Mouse (Mus musculus) spleen, postnatal 10 days (tissue): Measurements from ENCODE around the gene Tcp11l1.
A peak's percentile ranks its signal among the peaks of the same experiment; 100 is the strongest.

Experiments used
- DNase-seq, 2 experiments: peaks; one replicate each; pipeline ENCODE4 v3.0.0; 2021 to 2022; ENCODE audit warnings: low spot score in 2 of 2

Tcp11l1 gene

DNA sequence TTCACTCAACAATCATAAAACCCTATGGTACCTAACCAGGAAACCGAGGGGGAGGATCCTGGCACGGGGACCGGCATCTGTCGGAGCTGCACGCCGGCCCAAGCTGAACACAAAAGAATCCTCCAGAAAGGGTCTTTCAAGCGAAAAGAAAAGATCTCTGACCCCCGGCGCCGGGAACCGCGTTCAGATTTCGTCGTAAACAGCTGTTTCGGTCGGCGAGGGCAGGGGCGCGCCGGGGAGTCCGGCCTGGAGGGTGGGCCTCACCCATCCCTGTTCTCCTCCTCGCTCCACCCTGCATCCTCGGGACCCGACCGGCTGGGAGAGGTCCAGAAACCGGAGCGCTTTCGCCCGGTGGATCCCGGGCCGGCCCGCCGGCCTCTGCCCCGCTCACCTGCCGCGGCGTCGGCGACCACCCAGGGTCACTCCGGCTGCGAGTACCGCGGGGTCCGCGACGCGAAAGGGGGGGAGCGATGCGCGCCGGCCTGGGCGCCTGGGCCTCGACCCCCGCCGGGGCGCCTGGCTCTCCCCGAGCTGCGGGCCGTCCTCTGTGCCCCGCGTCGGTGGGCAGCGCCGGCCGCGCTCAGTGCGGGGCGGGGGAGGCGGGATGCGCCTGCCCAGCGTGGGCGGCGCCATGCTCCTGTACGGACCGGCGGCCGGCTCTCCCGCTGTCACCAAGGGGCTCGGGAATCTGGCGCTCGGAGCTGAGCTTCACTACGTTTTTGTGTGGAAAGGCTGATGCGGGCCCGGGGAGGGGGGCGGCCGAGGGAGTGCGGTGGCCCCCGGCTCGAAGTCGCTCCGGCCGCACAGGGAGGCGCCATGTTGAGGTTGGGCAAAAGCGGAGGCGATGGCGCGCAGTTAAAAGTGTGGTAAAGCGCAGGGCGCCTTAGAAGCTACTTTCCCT is at the start of gene Tcp11l1:
TSS of gene Tcp11l1 (minus strand) at position 585 of the 901 bp plus-strand sequence.
- peak; percentile 40 to 47 for DNase-seq

DNA sequence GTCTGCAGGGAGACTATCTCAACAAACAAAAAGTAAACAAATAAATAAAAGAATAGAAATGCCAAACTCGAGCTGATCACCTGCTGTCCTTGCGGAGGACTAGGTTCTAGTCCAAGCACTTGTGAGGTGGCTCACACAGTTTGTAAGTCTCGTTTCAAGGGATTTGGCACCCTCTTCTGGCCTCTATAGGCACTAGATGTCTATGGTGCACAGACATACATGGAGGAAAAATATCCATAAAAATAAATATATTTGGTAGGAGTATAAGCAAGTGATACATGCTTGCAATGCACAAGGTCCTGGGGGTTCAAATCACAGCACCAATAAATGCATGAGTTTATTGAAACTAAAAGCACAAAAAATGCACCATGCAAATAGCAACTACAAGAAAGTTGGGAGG is 38.6 kb upstream of the Tcp11l1 start:
- DNase-seq: no peak

DNA sequence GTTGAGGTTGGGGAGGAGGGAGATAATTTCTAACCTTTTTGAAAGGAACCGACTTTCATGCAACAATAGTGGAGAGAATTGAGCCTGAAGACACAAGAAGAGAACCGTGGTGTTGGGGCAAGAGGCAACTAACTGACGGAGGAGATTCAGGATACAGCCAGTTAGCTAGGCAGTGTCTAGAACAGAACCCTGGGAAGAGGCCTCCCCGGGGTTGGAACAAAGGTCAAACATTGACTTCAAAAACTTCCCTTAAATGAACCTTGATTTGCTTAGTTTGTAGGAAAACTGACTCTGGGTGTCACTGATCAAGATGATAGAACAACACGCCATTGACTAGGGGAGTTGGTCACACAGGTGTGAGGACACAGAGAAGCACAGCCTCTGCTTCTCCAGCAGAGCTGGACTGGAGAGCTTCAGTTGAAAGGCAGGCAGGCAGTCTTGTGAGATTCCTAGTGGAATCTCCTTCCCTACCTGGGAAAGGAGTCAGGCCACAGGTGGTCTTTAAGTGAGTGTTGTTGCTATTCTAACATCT is 36.7 kb upstream of the Tcp11l1 start:
- no peak for DNase-seq

DNA sequence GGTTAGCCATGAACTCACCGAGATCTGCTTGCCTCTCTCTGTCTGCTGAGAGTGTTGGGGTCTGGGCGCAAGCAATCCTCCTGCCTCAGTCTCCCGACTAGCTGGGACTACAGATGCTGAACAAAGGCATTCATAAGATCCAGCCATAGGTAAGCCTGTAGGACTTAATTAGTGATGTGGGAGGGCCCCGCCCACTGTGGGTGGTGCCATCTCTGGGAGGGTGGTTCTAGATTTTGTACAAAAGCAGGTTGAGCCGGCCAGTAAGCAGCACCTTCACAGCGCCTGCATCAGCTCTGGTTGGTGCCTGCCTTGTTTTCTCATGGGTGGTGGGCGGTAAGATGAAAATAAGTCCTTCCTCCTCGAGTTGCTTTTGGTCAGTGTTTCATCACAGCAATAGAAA is 34.3 kb upstream of the Tcp11l1 start:
- no peak for DNase-seq

DNA sequence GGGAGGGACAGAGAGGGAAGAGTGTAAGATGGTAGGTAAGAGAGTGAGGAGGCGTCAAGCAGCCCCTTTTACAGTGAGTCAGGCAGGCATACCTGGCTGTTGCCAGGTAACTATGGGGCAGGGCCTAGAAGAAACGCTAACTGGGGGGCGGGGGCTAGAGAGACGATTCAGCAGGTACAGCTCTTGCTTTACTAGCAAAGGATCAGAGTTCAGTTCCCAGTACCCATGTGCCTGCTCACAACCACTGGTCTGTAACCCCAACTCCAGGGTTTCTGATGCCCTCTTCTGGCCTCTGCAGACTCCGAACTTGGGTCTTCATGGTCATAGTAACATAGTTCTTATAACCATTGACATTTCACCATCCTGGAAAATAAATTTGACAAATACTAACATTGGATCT is 32.0 kb upstream of the Tcp11l1 start:
- no peak for DNase-seq

DNA sequence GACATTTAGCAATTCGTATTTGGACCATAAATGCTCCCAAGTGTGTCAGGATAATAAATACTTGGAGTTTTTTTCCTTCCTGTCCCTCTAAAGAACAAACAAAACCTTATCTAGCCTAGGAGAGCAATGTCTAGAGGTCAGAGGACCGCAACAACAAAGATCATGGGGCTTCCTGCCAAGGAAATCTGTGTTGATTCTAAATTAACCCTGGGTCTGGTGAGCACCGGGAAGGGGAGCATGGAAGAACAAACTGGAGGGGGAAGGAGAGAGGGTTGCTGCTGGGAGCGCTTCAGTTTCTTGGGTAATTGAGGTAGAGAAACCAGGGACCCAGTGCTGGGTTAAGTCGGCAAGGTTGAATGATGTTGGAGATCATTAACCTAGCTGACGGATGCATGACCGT is 31.2 kb upstream of the Tcp11l1 start:
- DNase-seq: no peak

DNA sequence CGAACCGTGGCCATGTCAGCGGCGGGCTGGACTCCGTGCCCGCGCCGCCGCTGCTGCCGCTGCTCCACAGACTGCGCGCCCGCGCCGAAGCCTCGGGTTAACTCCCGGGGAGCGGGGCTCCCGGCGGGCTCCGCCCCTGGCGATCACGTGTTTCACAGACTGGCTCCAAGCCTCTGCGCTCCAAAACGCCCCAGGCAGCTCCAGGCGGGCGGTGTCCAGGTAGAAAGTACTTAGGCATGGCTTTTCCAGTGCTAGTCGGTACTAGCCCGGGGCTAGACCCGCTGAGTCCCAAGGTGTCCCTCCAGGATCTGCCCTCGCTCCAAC is 30.7 kb upstream of the Tcp11l1 start, which contains the start of gene Depdc7:
TSS of gene Depdc7 (minus strand) at position 138 of the 324 bp plus-strand sequence.
- DNase-seq: peak; percentile 74 to 90

DNA sequence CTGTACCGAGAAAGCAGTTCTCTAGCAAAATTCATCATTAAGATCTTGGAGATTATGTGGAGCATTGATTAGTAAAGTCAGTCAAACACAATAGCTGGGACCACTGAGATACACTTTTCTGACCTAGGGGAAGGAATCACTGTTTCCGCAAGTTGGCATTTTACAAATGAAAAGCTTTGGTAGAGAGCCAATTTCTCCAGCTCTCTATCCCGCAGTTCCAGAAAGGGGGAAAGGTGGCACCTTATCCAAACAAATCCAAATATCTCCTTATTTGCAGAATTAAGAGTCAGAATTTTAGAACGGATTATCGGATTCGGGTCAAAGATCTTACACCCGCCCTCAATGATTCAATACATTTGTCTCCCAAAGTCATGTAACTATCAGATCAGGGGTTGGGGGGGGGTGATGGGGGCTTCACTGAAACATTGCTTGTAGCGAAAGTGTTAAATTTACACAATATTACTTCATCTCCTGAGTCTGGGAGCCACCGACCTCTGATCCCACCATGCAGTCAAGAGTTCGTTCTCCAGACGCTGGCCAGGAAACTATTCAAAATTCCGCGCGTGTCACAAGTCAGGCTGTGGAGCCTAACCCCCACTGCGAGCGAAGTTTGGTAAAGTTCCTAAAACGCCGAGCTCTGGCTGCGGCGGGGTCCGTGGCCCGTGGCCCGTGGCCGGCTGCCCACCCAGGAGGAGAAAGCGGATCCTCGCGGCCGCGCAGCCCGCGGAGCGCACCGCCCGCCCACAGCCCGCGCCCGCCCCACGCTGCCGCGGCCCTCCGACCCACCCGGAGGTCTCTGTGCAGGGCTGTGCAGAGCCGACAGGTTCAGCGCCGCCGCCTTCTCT is 30.1 kb upstream of the Tcp11l1 start:
- DNase-seq: no peak

DNA sequence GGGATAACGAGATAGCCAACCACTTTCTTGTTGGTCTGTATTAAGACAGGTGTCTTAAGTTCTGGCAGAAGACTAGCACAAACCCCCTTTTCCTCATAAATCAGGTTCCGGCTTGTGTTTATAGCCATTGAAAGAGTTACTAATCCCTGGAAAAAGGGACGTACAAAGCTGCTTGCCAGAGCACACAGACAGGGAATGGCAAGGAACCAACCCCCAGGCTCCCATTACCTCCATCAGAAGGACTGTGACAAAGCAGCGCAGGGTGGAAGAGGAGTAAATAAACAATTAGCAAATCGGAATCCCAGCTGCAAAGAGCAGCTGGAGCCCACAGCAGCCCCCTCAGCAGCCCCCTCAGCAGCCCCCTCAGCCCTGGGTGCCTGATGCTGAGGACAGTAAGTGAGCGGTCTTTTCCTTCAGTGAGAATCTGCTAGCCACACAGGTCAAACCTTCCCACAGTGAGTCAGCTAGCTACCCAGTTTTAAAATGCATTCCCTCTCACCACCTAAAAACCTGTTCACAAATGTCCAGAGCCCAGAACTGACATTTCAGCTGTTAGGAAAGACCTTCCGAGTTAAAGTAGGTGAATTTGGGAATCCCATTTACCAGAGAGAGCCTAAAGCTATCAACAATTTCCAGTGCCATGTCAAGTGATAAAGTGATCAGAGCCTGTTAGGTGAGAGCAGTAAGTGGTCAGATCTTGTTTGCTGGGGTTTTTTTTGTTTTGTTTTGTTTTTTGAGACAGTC is 29.2 kb upstream of the Tcp11l1 start:
- no peak for DNase-seq

DNA sequence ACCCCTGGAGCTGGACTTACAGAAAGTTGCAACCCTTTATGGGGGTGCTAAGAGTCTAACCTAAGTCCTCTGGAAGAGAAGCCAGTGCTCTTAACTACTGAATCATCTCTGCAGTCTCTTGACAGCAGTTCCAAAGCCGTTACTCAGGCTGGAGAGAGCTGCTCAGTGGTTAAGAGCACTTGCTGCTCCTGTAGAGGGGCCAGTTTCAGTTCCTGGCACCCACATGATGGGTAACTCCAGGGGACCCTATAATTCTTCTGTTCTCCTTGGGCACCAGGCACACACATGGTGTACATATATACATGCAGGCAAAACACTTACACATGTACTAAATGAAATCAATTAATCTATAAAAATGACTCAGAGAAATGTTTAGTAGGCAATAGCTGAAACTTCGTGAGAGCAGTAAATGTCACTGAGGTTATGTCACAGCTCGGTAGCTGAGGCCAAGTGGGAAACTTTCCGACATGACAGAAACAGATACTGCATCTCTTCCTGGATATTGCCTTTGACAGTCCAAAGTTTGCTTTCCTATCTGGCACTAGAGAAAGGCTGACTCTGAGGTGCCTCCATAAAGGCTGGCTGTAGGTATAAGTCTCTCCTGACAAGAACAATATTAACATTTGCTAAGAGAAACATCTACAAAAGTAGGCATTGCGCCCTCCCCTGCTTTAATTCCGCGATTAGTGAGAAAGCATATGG is 28.4 kb upstream of the Tcp11l1 start:
- DNase-seq: no peak

DNA sequence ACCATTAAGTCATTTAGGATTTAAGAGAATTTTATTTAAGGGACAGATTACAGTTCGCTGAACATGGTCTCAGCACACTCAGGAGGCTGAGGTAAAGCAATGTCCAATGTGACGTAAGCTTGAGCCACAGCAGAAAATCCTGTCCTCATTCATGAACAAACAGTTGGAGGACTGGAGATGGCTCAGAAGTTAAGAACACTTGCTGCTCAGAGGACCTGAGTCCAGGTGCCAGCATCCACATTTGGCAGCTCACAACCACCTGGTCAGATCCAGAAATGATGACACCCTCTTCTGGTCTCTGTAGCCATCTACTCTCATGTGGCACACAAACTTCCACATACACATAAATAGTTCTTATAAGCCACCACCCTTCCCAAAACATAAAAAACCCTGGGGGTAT is 27.7 kb upstream of the Tcp11l1 start:
- no peak for DNase-seq

DNA sequence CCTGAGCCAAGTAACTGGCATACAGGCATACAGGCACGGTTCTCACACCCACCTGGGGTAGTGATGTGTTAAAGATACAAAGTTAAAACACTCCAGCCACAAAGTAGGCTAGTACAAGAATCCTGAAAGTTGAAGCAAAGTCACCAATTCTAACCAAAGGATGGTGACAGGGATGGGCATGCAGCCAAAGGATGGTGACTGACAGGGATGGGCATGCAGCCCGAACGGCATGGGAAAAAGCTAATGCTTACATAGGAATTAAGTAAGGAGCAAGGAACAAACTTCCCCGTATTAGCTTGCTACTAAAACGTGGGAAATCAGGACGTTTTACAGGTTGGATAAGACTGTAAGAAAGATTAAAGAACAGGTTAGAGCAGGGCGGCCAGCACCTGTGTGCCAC is 24.3 kb upstream of the Tcp11l1 start:
- DNase-seq: no peak

DNA sequence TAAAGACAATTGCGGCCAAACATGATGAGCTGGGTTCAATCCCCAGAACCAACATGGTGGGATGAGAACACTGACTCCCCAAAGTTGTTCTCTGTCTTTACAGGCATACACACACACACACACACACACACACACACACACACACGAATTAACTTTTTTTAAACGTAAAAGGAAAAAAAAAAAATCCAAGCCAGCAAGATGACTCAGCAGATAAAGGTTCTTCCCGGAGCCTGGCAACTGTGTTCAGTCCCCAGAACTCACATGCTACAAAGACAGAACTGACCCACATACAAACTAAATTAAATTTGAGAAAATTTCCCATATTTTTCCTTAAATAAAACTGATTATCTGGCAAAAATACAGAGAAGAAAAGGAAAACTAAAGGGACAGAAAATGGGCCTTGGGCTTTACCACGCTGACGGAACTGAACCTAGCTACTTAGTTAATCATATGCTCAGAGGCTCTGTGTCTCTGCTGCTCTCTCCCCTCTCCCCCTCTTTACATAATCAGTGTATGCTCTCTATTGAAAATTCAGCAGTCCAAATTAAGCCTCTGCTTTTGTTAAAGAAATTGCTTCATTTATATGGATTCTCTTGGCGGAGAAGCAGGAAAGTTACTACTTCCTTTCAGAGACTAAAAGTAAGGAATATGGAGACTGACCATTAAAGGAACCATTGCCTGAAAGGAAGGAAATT is 20.7 kb upstream of the Tcp11l1 start:
- no peak for DNase-seq

DNA sequence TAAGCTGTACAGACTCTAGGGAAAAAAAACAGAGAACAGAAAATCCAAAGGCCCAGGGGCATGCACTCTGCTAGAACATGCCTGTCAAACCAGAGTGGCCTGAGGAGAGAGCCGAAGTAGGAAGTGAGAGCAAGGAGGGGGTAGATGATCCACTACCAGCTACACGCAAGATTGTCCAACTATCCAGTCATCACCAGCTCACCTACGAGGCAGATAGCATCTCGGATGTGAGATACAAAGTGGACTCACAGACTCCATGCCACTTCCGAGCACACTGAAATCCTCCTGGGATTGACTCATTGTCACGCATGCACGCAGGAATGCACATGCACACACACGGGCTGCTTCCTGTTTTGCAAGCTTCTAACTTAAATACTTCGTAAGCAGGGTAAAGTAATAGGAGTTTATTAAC is 20.1 kb upstream of the Tcp11l1 start:
- peak in 1 of 2 experiments; percentile 17 for DNase-seq

DNA sequence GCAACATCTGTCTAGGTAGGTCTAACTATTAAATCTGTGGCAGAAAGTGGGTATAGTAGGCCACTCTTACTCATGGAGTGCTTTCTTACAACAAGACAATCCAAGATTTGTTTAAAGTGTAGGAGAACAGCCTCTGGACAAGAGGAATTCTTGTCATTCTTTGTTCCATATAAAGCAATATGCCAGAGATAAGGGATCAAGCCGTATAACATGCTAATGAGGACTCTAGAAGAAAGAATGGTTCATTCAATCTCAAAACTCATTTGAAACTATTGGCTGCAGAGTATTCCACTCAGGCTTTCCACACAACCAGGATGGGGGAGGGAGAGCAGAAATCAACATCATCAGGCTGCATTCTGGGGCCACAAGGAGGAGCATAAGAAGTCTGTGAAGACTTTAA is 15.4 kb upstream of the Tcp11l1 start:
- DNase-seq: no peak

DNA sequence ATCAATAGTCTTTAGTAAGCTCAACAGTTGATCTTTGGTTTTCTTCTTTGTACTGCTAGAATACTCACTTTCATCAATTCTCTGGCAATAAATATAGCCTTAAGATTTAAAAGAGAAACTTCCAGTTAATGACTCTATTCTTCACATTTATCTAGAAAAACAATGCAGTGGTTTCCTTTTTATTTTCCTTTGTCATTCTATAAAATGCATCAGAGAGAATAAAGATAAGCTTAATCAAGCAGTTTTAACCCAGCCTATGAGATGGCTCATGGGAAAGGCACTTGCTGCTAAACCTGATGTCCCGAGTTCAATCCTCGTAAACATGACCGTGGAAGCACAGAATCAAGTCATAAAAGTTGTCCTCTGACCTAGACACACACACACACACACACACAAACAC is 10.1 kb upstream of the Tcp11l1 start:
- DNase-seq: no peak

DNA sequence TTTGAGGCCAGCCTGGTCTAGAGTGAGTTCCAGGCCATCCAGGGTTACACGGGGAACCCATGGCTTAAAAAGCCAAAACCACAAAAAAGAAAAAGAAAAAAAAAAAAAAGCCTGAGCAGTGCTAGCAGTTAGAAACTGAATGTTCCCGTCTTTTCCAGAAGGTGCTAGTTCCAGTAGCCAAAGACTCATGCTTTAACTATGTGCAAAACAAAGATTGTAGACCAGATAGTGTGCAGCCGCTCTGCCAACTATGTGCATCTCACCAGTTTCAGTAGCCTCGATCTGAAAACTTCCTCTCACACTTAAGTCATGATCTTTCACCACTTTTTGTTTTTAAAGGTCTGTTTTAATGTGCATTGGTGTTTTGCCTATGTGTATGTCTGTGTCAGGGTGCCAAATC is 5.9 kb upstream of the Tcp11l1 start:
- DNase-seq: no peak

DNA sequence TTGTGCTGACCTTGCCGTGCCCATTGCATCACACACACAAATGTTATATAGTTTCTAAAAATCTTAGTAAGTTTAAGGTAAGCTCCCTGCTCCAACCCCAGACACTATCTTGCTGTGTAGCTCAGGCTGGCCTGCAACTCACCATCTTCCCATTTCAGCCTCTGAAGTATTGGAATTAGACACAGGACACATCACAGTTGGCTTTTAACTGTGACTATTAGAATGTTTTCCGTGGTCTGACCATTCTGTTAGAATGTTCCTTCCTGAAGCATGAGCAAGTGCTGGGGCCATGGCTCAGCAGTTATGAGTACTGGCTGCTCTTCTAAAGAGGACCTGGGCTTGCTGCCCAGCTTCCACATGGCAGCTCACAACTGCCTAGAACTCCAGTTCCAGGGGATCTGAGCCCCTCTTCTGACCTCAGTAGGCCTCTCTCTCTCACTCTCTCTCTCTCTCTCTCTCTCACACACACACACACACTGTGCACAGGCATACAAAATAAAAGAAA is 5.3 kb upstream of the Tcp11l1 start:
- no peak for DNase-seq

DNA sequence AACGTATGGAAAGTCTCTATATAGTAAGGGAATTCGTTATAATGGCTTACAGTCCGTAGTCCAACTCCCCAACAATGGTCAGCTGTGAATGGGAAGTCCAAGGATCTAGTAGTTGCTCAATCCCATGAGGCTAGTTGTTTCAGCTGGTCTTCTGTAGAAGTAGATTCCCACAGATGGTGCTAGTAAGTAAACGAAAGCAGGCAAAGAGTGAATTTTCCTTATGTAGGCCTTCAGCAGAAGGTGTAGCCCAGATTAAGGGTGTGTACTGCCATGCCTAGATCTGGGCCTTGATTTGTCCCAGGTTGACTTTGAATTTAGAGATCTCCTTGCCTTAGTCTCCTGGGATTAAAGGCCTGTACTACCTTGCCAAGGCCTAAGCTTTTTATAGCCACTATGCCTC is 4.3 kb upstream of the Tcp11l1 start, which contains the start of gene Pin1rt1:
TSS of gene Pin1rt1 (minus strand) at position 101 of the 400 bp plus-strand sequence.
- DNase-seq: no peak

DNA sequence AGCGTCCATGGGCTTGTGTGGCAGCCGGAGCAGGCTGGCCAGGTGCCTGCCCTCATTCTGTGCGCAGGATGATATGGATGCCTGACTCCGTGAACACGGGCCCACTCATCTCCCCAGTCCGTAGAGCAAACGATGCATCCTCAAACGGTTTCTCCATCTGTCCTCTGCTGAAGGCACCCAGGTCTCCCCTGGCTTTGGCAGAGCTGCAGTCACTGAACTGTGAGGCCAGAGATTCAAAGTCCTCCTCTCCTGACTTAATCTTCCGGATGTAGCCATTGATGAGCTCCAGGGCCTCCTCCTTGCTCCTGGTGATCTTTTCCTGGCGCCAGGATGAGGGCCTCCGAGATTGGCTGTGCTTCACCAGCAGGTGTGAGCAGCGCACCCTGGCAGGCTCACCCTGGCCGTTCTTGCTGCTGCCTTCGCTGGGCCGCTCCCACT is 2.3 kb upstream of the Tcp11l1 start:
- DNase-seq: no peak
